Mouse (Mus musculus): ENCODE measurements around the gene Enpp4.

The Enpp4 gene

GRCm38 (mm10) chr17:44091512-44091911 is 14.1 kb downstream of the Enpp4 start:
- no peak for DNase-seq (ENCODE audit: low read depth, low spot score)

- DNase-seq (ENCODE audit: low read depth, low spot score) = no peak
Observed at GRCm38 (mm10) chr17:44090916-44091315, 14.7 kb downstream of the Enpp4 start.

GRCm38 (mm10) chr17:44088226-44088625 is 17.4 kb downstream of the Enpp4 start:
- no peak for DNase-seq (ENCODE audit: low read depth, low spot score)

DNA sequence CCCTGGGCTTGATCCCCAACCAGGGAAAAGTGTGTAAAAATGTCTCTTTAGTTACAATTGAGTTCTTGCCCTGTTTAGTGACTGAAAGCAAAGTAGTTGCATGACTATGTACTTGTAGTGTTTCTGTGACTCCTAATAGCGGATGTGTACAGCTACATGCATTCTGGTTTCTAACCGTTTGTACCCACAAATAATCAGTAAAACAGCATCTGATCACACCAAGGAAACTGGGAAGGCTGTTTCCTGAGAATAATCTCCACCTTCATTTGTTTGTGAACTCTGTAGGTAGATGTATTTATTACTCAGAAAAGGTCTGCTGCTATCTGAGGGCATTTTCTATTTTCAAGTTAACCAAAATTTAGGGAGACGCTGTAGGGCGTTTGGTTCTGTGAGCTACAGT is 22.5 kb downstream of the Enpp4 start:
- DNase-seq (ENCODE audit: low read depth, low spot score) = no peak

DNA sequence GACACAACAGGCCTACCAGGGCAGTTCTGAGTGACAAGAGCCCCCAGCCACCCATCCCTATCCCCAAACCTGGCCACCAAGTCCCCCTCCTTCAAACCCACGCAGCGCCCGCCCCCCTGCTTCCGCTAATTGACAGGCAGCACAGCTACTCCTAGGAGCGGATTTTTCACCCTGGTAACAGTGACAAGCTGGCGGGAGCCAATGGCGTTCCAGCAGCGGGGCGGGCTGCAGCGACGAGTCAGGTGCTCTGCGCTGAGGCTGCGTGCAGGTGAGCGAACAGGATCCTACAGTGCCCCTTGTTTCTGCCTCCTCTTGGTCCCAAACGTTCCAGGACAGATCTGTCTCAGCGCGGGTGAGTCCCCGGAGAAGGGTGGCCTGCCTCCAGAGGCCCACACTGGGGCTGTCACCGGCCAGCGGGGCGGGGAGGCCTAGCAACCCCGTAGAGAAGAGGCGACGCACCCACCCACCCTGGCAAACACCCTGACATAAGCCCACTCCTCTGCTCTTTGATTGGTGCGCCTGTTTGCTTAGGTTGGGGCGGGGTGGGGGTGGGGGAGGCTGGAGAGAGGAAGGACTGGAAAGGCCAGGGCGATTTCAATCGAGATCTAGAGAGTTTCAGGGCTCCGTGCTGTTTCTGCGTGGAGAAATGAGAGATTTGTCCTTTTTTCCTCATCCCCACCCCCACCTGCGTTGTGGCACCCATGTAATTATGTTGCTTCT is 26.8 kb downstream of the Enpp4 start, which contains the start of gene Enpp5:
Gene Enpp5, plus strand, starts transcription at position 183 of the 720 bp plus-strand sequence.
- peak; percentile 89 for DNase-seq (ENCODE audit: low read depth, low spot score)

DNA sequence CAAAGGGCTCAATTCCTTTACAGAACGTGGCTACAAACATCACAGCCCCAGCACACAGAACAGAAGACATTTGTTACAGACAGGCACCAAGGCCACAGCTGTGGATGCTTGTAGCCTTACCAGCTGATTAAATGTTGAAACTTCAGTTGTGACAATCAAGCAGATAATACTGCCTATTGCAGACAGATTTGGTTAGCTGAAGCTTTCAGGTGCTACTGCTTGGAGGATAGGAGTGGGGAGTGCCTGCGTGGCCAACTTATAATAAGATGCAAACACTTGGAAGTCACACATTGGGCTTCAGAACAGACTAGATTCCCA is 27.8 kb downstream of the Enpp4 start:
- no peak for DNase-seq (ENCODE audit: low read depth, low spot score)

GRCm38 (mm10) chr17:44077146-44077842 is 28.3 kb downstream of the Enpp4 start:
- DNase-seq (ENCODE audit: low read depth, low spot score) = no peak

DNA sequence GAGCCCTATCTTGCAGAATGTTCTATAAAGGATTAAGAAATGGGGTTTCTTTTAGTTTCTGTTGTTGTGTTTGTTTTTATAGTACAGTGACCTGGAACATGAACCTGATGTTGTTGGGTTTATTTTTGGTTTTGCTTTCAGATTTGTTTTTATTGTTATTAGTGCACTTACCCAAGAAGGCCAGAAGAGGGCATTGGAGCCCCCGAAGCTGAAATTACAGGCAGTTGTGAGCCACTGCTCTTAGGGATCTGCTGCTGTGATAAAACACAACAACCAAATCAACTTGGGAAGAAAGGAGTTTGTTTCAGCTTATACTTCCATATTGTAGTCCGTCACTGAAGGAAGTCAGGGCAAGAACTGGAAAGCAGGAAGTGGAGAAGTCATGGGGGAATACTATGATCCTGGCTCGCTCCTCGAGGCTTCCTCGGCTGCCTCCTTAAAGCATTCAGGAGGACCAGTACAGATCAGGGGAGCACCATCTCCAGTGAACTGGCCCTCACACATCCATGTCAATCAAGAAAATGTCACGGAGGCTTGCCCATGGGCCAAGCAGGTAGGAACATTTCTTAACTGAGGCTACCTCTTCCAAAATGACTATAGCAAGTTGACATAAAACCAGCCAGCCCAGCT is 29.4 kb downstream of the Enpp4 start:
- DNase-seq (ENCODE audit: low read depth, low spot score) = peak; percentile 74

- DNase-seq (ENCODE audit: low read depth, low spot score) = no peak
Observed at GRCm38 (mm10) chr17:44075601-44076000, 30.0 kb downstream of the Enpp4 start.

- no peak for DNase-seq (ENCODE audit: low read depth, low spot score)
Observed at GRCm38 (mm10) chr17:44071680-44072079, 33.9 kb downstream of the Enpp4 start.

DNA sequence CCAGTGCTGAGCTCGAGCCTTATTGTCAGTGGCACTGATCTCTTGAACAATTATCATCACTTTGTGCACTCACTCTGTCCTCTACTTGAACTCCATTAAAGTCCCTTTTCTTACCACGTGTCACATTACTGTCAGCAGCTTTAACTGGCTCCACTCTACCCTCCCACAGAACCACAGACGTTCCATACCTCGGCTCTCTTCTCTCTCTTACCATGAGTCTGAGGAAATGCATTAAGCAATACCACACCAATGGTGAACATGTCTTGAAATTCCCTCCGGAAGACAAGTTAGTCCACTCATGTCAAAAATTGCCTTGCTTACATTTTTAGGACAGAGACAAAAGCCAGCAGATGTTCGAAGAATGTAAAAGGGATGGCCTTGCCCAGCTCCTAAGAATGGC is 36.7 kb downstream of the Enpp4 start:
- DNase-seq (ENCODE audit: low read depth, low spot score) = no peak

DNA sequence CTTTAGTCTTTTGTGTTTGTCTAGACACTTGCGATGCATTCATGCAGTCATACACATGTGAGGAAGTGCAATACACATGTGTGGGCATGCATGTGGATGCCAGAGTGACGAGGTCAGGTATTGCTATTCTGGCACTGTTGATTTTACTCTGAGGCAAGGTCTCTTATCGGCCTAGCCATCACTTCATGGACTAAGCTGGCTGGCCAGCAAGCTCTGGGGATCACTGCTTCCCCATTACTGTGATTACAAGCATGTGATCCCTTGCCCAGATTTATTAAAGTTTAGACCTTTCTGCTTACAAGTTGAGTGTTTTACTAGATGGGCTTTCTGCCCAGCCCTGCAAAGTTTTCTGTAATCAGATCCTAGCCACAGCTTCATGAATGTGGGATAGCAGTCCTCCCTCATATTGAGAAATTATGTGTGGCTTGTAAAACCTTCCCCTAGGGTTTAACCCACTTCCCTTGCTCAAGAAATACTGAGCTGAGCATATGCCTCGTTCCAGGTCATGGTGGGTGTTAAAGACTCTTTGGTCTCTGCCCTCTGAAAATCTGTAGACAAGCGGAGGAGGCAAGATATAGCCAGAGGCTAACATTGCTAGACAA is 44.2 kb downstream of the Enpp4 start:
- DNase-seq (ENCODE audit: low read depth, low spot score) = no peak

DNA sequence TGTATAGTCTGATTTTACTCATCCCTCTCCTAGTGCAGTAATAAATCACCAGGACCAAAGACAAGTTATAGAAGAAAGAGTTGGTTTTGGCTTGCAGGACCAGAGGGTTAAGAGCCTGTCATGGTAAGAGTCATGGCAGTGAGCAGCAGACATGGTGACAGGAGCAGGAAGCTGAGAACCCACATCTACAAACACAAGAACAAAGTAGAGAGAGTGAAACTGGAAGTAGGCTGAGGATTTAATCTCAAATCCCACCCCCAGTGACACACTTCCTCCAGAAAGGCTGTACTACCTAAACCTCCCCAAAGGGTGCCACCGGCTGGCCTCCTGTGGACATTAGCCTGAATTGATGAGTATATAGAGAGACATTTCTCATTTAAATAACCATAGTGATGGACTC is 44.8 kb downstream of the Enpp4 start:
- no peak for DNase-seq (ENCODE audit: low read depth, low spot score)

DNA sequence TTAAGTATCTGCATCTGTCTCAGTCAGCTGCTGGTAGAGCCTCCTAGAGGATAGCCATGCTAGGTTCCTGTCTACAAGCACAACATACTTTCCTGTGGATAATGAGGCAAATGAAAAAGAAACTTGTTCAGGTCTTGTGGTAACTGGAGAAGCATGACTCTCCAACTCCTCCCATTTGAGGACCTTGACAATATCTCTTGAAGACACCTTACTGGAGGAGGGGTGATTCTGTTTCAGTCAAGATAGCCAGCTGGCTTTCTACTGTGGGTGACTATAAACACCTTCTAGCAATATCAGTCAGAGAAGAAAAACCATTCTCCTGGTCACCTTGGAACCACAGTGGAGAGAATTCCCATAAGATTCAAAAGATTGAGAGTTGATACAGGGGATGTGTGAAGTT is 47.5 kb downstream of the Enpp4 start:
- DNase-seq (ENCODE audit: low read depth, low spot score) = no peak

DNA sequence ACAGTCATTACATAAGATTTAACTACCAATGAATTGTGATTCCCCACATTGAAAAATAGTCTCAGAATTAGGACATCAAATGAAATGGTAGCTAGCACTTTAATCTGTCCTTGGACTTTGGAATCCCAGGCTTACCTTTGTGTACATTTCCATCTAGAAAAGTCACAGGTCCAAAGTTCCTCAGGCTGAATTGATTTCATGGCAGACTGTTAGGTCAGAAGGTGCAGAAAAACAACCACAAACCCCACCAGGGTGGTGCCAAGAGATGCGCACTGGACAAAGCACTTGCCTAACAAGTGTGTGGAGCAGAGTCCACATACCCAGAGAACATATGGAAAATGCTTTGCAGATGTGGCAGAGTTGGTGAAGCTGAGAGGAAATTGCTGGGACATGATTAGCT is 48.5 kb downstream of the Enpp4 start:
- no peak for DNase-seq (ENCODE audit: low read depth, low spot score)

DNA sequence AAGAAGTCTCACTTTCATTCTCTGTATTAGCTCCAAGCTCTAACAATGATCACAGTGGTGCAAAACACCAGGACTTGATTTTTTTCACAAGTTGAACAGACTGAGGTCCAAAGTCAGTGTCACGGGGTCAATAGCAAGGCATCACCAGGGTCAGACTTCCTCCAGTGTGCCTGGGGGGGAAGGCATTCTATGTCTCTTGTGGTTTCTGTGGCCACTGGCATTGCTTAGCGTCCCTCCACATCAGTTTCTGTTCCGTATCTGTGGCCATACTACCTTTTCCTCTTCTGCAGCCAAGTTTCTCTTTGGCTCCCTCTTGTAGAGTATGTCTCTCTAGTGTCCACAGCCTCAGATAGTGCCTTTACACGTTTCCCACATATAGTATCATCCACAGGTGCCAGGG is 52.2 kb downstream of the Enpp4 start:
- no peak for DNase-seq (ENCODE audit: low read depth, low spot score)
